Mouse (Mus musculus) heart, postnatal 4 days (tissue): ENCODE results near the gene Scn3b. TPM values are rescaled to one million over a fixed set of nuclear protein-coding genes. Genes with fewer than 3 reads are reported as not detected.

Experiments used
- DNase-seq: peaks from one replicate; pipeline ENCODE4 v3.0.0; 2021
- total RNA-seq, 2 experiments: library from RNA; stranded (reverse); gene quantifications; 2 replicates each; pipeline ENCODE4 v1.2.3; 2021

Gene Scn3b
- total RNA-seq, 2 experiments from 2014 or later, result 0.67 to 0.99 TPM

DNA sequence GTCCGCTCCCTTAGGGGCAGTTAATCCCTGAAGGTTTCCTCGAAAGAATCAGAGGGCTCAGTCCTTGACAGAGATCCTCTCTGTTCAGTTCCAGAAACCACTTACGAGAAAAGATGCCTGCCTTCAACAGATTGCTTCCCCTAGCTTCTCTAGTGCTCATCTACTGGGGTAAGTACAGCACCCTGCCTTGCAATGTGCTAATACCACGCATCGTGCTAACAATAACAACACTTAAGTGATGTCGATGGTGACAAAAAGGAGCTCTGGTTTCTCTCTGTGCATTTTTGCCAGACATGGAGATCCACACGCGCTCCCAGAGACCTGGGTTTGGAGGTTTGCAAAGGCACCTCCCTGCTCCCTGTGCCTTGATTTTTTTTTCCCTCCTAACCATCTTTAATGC, 863 bp downstream of the Scn3b start:
- no peak for DNase-seq

DNA sequence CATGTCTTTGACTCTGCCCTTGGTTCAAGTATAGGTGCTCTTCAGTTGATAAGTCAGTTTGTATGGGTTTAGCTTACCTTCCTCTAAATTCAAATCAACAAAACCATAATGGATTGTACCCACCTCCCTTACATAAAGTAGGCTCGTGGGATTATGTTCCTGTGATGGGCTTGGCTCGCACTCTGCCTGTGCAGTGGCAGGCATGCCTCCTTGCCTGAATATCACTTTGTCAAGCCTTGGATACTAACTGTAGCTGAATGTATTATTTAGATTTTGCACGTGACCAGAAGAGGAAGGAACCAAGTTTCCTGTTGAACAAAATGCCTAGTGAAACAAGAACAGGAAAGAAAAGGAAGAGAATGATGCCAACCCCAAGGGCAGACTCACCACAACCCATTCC, 2.1 kb downstream of the Scn3b start:
- DNase-seq, result no peak

DNA sequence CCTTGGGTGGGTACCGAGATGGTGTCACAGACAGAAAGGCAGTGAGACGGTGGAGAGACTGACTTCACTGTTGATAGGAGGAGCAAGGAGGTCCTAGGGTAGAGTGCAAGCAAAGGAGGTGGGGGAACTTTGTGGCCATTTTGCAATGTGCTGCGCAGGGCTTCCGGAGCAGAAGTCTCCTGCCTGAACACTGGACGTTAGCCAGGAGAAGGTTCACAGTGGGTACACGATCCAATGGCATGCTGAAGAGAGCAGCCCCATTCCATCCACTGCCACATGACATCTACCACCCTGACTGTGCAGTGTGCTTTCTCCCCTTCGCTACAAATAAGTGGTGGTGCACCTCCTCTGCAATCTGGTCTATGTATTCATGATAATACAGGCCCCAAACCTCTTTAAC, 3.8 kb downstream of the Scn3b start:
- DNase-seq, result no peak

DNA sequence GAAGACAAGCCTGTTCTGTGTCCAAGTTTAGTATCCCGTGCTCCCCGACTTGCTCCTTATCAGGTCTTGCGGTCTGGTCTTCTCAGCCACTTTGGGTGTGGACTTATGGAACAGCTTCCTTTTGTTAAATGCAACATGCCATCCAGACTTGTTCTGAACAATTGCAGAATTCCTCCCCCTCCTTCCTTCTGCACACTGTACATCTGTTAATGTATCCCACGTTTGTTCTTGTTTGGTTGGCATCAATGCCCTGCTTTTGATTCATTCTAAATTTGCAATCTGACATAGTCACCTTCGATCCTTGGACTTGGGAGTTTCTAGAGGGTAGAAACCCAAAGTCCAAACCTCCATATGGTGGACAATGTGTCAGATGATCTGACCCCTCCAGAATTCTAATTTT, 6.9 kb downstream of the Scn3b start:
- DNase-seq, result no peak

DNA sequence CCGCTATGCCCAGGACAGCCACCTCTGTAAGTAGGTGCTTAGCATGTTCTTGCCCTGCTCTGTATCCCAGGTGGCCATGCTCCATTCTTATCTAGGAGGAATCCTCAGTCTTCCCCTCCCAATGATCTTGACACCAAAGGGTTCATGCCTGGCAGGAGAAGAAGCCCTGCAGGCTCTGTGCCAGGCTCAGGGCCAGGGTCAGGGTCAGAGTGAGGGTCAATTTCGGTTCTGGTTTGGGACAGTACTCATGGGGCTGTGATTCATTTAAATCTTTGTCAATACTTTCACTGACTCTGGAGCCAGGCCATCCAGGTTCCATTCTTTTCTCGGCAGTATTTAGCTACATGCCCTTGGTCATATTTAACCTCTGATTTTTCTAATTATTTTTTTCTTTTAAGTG, 8.7 kb downstream of the Scn3b start:
- no peak for DNase-seq

DNA sequence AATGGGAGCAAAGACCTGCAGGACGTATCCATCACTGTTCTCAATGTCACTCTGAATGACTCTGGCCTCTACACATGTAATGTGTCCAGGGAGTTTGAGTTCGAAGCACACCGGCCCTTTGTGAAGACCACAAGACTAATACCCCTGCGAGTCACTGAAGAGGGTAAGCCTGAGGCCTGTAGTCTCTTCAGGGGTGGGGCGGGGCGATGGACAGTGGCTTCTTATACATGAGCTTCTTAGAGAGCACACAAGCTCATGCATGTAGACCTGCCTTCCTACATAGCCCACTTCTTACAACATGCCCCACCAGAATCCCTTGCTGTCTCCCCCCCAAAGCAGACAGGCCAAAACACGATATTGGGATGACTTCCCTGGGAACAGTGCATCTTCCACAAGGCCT, 10.4 kb downstream of the Scn3b start:
- DNase-seq, result no peak

DNA sequence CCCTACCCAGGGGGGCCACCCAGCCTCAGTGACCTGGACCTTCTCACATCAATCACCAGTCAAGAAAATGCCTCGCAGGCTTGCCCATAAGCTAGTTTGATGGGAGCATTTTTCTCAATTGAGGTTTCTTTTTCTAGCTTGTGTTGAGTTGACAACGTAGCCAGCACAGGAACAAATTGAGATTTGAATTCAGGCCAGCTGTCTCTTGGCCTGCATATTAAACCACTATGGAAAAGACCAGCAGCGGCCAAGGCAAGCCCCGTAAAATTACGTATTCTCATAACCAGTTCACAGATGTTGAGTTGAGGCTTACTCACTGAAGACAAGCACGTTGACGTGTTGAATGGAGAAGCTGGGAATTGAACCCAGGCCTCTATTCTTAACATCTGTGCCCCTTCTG, 14.0 kb downstream of the Scn3b start:
- no peak for DNase-seq

DNA sequence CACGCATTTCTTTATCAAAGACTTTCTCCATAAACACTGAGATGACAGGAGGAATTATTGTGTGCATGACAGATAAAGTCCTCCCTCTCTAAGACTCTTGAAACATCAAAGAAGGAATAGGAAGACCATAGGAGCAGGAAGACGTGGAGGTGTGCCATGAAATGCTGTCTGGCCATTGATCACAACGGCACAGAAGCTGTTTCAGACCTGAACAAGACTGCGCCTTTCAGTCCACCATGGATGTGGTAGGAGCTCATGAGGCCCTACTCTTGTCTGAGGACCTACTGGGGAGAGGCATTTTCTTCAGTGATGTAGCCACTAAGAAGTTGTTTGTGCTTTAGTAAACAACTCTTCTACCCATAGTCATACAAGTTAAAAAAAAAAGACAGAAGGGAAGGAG, 23.5 kb downstream of the Scn3b start:
- DNase-seq, result no peak

DNA sequence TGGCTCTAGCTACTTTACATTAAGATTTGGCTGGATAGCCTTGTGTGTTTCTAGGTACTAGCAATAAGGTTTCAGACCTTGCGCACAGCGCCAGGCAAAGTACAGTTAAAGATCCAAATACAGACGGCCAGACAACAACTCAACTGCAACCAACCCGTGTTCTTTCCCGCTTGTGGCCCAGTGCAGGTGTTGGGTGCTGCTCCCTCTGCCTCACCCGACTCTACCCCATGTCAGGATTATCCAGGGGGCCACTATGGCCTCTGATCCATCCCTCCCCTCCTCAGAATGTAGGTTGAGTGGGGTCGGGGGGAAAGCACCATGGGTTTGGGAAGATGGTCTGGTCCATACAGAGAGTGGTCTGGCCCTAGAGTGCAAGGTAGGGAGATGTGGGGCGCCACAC, 24.3 kb downstream of the Scn3b start:
- no peak for DNase-seq

DNA sequence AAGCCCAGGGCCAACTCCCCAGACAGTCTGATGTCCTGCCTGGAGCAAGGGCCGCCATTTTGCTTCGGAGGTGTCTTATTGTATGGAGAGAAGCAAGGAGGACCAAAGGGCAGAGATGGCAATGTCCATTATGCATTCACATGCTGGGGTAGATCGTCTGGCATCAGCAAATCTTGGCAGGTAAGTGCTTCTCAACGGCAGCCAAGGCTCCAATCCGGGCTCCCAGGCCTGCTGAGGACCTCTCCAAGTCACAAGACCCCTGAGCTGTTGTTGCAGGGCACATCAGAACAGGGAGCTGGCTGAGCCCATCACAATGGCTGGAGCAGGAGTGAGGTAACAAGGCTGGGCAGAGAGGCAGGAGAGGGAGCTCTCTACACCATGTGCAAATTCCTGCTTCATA, 24.7 kb downstream of the Scn3b start:
- DNase-seq, result no peak

DNA sequence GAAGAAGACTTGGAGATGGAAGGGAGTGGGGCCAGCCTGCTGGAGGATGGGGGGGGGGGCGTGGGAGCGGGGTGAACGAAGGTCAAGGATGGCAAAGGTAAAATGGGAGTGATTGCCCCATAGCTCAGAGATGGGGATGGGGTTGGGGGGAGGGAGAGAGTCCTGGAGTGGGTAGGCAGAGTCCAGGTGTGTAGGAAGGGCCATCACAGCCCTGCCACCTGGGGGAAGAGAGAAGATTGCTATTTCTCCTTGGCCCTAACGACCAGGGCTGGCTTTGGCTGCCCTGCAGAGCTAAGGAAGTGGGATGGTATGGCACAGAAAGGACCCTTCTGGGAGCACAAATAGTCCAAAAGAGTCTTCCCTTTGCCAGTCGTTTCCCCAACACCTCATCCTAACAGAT, 25.2 kb downstream of the Scn3b start:
- no peak for DNase-seq

DNA sequence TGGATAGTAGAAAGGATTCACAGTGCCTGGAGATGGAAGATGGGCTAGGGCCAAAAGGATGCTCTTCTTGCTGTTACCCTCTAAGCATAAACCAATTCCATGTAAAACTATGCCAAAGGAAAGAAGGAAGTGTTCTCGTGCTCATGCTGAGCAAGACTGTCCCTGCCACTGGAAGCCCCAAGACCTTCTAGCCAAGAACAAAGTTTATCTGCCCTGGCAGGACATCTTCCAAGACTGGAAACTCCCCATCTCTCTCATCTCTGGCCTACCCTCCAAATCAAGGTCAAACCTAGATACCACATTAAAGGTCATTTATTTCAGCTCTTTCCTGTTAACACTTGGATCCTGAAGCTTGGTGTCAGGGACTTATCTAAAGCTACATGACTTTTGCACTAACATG, 25.8 kb downstream of the Scn3b start:
- DNase-seq, result no peak

DNA sequence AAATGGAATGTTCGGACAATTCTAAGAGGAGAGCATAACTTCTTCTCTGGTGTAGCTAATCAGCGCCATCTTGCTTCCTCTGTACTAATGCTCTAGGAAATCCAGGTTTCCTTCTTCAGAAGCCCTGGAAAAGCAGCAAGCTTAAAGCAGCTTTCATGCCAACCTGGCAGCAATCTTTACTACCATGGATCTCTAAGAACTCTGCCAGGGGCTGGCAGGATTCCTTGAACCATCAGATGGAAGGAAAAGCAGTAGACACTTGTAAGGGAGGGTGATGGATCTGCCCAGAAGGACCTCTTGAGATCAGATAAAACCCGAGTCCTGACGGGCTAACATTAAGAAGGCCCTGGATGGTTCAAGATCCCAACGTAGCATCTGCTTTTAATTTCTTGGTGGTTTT, 27.2 kb downstream of the Scn3b start:
- no peak for DNase-seq

DNA sequence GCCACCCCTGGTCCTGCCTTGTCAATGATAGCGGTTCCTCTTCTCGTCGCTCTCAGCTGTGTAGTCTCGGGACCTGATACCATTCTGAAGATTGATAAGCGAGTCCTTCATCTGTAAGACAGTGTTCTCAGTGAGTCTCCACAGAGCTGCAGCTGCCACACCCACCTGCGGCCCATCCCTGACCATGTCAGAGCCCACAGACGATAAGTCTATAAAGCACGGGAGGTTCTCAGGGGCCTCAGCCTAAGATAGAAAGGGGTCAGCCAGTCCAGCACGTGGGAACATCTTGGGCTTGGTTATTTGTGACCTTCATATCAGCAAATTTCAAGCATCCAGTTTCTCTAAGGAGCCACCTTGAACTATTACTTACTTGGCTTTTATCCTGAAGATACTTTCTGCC, 29.0 kb downstream of the Scn3b start:
- no peak for DNase-seq

DNA sequence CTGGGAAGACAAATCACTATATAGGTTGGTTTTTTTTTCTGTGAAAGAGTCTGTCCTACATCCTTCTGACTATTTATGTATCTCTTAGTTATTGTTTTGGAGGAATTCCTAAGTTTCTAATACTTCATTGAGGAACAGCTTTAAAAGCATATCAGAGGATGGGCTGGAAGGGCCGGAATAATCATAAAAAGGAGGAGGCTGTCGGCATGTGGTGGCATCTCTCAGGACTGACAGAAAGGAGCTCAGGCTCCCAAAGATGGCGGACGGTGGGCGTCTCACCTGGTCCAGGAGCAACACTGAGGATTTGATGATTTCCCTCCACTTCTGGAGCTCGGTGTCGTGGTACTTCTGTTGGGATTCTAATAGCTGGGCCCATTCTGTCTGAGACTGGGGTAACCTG, 30.3 kb downstream of the Scn3b start:
- no peak for DNase-seq

DNA sequence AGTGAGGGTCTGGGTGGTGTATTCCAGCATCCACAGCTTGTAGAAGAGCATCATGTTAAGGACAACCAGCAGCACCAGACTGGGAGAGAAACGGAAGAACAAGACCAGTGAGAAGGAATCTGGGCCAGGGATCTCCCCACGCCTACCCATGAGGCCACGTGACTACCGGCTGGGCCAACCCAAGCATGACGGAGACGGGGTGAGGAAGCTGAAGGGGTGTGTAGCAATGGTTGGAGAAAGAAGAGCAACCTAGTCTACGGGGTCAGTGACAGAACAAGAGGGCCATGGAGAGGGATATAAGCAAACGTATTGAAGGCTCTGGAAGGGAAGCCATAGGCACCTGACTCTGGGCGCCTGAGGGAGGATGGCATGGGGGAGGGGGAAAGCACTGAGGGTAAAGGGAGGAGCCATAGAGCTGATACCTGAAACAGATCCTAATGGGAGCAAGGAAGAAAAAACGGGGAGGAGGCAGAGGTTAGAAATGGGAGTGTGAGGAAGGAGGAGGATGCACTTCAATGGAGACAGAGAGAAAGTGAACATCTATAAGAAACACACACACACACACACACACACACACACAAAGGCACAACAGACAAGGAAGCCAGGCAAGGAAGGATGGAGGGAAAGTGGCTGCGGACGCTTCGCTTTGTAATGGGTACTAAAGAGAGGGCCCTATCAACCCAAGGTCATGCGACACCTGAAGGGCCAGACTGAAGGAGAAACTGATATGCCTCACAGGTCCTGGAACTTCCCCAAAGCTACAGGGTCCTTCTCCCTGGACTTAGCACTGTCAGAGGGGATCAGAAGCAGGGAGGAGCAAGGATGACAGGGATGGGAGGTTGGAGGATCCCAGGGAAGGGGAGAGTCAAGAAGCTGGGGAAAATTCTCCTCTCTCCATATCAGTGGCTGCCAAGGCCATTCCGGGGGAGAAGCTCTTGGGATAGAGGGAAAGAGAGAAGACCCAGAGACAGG, 31.3 kb downstream of the Scn3b start:
- DNase-seq, result no peak

DNA sequence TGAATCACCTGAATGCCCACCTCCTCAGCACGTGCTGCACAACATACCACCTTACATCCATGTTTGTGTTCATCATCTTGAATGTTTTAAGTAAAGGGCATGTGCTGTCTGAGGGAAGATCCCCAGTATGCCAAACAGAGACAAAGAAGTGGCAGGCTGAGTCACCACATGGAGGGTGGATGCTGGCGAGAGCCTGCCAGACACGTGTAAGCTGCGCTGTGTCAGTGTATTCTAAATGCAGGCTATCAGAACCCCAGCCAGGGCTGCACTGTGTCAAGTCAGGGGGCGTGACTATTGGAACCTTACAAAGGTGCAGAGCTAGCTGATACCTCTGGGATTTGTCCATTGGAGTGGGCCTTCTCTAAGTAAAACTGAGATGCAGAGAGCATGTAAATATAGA, 32.5 kb downstream of the Scn3b start:
- DNase-seq, result no peak

DNA sequence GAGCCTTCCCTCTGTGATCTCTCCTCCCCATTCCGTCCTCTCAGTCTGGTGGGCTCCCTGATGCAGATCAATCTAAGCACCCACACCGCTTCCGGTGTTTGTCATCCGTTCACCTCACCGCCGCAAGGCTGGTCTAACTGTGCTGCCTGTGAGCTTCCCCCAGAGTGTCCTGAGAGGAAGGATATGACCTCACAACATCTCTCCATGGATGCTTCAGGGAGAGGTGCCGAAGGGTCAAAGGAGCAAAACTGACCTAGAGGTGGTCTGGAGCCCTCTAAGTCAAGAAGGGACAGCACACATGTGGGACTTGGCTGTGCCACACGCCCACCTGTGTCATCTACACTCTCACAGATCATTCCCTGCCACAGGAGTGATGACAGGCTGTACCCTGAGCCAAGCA, 33.4 kb downstream of the Scn3b start:
- no peak for DNase-seq

DNA sequence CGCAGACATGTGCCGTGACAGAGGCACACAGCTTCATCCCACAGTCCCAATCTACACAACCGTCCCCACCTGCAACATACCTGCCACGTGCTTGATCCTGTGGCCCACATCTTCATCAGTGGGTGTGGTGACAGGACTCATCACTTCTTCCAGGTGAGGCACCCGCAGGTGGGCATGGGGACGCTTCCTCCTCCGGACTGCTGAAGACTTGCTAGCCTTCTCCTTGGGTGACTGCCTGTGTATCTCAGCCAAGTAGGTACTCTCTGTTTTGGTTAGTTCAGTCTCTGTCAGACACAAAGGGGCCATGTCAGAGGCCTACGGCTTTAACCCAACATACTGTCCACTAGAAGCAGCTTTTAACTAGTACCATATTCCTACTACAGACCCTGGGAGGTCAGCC, 35.2 kb downstream of the Scn3b start:
- no peak for DNase-seq

DNA sequence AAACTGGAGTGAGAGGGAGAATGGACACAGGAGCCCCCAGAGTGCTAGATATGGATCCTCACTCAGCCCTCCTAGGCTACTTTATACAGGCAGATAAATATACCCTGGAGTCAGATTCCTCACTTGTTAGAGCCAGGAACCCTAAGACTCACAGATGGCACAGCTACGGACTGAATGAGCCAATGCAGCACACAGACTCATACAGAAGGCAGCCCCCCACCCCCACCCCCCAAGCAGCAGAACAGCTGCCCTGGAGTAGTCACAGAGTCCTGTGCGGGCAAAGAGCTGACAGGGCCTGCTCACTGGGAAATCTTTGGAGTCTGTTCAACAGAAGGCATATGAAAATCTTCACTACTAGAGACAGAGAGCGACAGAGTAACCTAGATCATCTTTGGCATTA, 38.3 kb downstream of the Scn3b start:
- no peak for DNase-seq

DNA sequence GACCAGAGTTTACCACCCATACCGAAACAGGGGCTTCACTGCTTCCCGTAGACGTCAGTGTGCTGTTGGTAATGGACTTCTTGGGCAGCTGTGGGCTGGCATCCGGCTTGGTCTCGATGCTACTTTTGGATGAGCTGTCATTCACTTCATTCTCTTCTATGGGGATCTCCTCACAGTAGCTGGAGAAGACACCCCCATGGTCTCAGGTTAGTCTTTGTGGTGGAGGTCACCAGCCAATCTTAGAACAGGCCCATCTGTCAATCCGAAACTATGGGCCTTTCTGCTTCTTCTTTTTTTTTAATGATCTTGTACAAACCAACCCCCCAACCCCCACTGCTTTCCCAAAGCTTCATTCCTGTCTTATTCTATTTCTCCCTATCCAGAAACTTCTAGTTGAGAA, 40.9 kb downstream of the Scn3b start:
- DNase-seq, result no peak

DNA sequence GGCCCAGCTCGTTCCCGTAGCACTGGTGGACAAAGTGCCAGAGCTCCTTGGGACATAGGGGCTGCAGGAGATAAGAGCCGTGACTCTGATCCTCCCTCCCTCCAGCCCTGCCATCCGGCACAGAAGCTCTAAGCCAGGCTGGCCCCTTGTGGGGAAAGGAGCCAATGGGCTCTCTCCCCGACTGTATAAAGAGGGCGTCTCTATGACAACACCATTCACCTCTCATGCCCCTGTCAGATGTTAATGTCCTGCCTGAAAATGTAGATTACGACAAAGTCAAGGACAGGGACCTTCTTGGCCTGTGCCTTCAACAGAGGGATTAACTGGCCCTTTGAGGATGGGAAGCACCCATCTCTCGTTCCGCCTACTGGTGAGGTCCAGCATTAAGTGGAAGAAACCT, 42.8 kb downstream of the Scn3b start:
- DNase-seq, result no peak

DNA sequence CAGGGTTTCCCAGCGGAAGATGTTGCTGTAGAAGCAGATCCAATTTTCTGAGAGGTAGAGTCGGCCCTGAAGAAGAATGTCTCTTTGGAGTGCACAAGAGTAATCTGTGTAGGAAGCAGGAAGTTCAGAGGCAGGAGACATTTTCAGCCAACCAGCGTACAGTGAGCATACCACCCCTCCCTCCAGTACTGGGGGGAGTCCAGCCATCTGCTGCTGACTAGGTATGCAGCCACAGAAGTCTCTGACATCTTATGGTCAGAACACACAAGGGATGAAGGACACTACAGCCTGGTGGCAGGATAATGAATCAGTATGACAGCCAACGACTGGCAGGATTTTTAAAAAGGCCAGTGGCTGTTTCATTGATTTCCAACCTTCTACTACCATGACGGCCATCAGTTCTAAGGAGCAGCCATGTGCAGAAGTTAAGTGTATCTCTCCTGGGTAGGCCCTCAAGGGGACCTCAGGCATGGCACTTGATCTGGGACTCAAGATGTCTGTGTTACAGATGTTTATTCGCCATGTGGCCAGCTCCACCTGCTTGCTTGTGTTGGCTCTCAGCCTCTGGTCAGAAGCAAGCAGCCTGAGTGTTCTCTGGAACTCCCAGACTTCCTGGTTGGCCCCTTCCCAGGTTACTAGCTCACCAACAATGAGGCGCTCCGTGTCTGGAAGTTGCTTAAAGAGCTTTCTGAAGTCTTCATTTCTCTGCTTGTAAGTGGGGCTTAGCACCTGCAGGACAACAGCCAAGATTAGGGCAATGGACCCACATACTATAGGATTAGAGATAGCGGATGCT, 48.0 kb downstream of the Scn3b start:
- peak; percentile 50 for DNase-seq

DNA sequence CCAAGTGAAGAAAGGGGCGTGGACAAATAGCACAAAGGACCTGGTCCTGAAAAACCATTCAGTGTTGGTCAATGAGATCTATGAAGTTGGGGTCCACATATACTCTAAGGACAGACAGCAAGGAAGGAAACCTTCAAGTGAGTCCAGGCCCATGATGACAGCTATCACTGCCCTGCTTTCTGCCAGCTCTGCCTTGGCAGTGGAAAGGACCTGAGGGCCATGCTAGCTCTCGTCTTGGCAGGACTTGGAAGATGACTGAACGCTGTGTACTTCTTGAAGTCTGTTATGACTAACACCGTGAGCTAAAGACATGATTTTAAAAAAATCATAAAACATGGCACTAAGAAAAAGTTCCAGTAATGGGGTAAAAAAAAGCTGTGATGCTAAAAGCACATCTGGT, 48.7 kb downstream of the Scn3b start:
- DNase-seq, result no peak
